Mouse (Mus musculus) cortical plate, adult 2 months (tissue): ENCODE measurements at regions not wholly inside any gene's neighbourhood (a gene's known extent, or its start where the extent isn't known, plus 50 kb on each side); places are given as distances from the start of the nearest gene placed in this dataset.

Source experiments
- CTCF ChIP-seq: fragments of 200-500 bp; IDR thresholded peaks from 2 replicates; pipeline ENCODE4 v1.5.1; 2011; ENCODE audit warnings: mild to moderate bottlenecking, control low read depth, low read length; ENCODE audit not compliant: insufficient read depth; ENCODE audit errors: extremely low read depth
- POLR2A ChIP-seq: fragments of 200-500 bp; IDR thresholded peaks from 2 replicates; pipeline ENCODE4 v1.6.1; 2011; ENCODE audit warnings: mild to moderate bottlenecking, low read length, control low read depth; ENCODE audit not compliant: insufficient read depth; ENCODE audit errors: extremely low read depth

DNA sequence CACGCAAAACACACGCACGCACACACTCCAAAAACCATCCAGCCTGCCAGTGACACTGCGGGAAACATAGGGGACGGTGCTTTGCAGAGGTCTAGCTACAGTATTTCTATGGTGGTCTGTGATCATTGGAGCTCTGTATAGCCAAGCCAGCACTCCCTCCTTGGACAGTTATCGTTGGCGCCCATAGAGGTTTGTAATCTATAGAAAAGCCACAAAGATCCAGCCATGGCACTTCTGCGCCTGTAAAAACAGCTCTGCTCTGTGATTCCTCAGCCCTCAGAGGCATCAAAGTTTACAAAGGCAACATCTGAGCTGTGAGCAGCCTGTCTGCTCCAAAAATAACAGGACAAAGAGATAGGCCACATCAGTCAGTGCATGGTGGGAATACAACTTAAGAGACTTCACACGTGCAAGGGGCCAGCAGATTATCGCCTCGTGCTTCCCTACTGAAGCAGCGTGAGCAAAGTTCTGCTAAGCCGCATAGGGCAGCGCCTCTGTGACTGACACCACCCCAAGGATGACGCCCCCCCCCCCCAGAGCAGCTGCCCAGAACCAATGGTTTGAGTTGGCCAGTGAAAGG, 194.7 kb downstream of the Ackr3 start:
- TF ChIP-seq POLR2A (no peak), CTCF (no peak)
